Mouse (Mus musculus) hindbrain, embryonic 16.5 days (tissue): ENCODE measurements around the gene Vamp4. TPM values are rescaled to one million over a fixed set of nuclear protein-coding genes. Genes with fewer than 3 reads are reported as not detected.

ENCODE experiments used
- ATAC-seq: fragments of 200-750 bp; cut with Nextera tagmentation; 2 replicates; pipeline ENCODE4 v1.8.0; 2017; ENCODE audit warnings: moderate TSS enrichment, moderate library complexity
- H3K27ac ChIP-seq: fragments of 300-500 bp; sonication (generic); 2 replicates; pipeline ENCODE4 v1.5.1; 2014; ENCODE audit warnings: low read depth, mild to moderate bottlenecking, control low read depth, low read length, moderate library complexity
- H3K27me3 ChIP-seq: fragments of 300-500 bp; sonication (generic); replicated peaks from 2 replicates; pipeline ENCODE4 v1.6.1; 2014; ENCODE audit warnings: low read length; ENCODE audit not compliant: control insufficient read depth, insufficient read depth
- H3K36me3 ChIP-seq: fragments of 300-500 bp; sonication (generic); 2 replicates; pipeline ENCODE4 v1.6.1; 2014; ENCODE audit warnings: mild to moderate bottlenecking, low read length, moderate library complexity, mixed read lengths; ENCODE audit not compliant: control insufficient read depth, insufficient read depth
- H3K4me1 ChIP-seq: fragments of 300-500 bp; sonication (generic); 2 replicates; pipeline ENCODE4 v1.6.1; 2014; ENCODE audit warnings: low read depth, low read length; ENCODE audit not compliant: control insufficient read depth, insufficient read depth
- H3K4me2 ChIP-seq: fragments of 300-500 bp; sonication (generic); 2 replicates; pipeline ENCODE4 v1.6.1; 2014; ENCODE audit warnings: mild to moderate bottlenecking, low read length, control low read depth, moderate library complexity
- H3K4me3 ChIP-seq: fragments of 300-500 bp; sonication (generic); 2 replicates; pipeline ENCODE4 v1.5.1; 2014; ENCODE audit warnings: mild to moderate bottlenecking, low read length, control low read depth, moderate library complexity
- H3K9ac ChIP-seq: fragments of 300-500 bp; sonication (generic); 2 replicates; pipeline ENCODE4 v1.6.1; 2014; ENCODE audit warnings: low read depth, mild to moderate bottlenecking, control low read depth, low read length, moderate library complexity
- H3K9me3 ChIP-seq: fragments of 300-500 bp; sonication (generic); 2 replicates; pipeline ENCODE4 v1.6.1; 2014; ENCODE audit warnings: mild to moderate bottlenecking, low read length, moderate library complexity; ENCODE audit not compliant: control insufficient read depth
- WGBS: fragments of 180-500 bp; shearing (Covaris S2); extraction: QIAGEN DNeasy Blood & Tissue Kit; methylation state at CpG from one replicate; pipeline ENCODE4 v1.1.7; 2014; 5-methylcytosine and 5-hydroxymethylcytosine counted together
- polyA plus RNA-seq: library from polyadenylated mRNA; unstranded; fragments of >200 nt; fragmentation: Nextera tagmentation; extraction: Ambion mirVana; gene quantifications from 2 replicates; pipeline ENCODE4 v1.2.1, GENCODE M21; 2015

Gene Vamp4
- polyA plus RNA-seq, 1 experiment from 2014 or later, result 90.4 TPM

DNA sequence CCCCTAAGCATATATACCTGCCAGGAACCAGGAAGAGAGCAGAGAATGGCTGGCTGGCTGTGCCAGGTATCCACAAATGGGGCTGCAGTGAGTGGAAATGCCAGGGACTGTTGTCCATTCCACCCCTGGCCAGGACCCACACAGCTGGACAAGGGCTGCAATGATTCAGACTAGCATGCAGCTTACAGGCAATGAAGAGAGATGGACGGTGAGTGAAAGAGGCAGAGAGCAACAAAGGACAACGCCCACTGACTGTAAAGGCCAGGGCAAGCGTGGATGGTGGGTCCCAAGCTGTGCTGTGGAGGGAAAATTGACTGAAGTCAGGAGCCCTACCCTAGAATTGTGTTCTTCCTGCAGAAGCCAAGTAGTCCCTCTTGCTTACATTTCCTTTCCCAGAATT is 66.2 kb downstream of the Vamp4 start:
- 70% methylated on average over 3 of the region's 3 CpGs for WGBS
- H3K9me3 ChIP-seq, result no peaks in the 10 kb centered on the region
- H3K27ac ChIP-seq, result no peak overlapping the region
- no peaks in the 10 kb centered on the region for H3K36me3 ChIP-seq
- H3K27me3 ChIP-seq, result no peaks in the 10 kb centered on the region
- H3K4me3 ChIP-seq, result no peak overlapping the region
- no peak overlapping the region for H3K9ac ChIP-seq
- no peak overlapping the region for H3K4me2 ChIP-seq
- ATAC-seq, result no peak
- no peaks in the 10 kb centered on the region for H3K4me1 ChIP-seq

DNA sequence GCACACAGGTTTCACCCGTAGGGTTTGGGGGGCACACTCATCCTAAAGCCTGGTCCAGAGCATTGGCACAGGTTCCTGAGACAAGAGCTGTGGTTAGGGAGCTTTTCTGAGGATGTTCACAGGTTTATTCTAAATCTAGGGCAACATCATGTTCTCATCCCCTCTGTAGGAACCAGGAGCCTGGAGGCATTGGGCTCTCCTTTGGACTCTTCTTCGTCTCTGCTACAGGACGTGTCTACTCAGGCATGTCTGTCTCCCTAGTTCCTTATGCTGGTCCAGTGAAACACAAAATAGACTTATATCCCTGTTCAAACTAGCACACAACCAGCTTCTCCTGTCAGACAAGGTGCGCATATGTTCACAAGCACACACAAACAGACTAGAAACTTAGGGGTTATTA is 68.2 kb downstream of the Vamp4 start:
- Histone ChIP-seq H3K36me3 (no peaks in the 10 kb centered on the region), H3K4me2 (no peak overlapping the region), H3K27ac (no peak overlapping the region), H3K4me1 (no peaks in the 10 kb centered on the region), H3K9me3 (no peaks in the 10 kb centered on the region), H3K27me3 (no peaks in the 10 kb centered on the region), H3K9ac (no peak overlapping the region), H3K4me3 (no peak overlapping the region)
- WGBS, result 86% methylated on average over 4 of the region's 4 CpGs
- no peak for ATAC-seq

DNA sequence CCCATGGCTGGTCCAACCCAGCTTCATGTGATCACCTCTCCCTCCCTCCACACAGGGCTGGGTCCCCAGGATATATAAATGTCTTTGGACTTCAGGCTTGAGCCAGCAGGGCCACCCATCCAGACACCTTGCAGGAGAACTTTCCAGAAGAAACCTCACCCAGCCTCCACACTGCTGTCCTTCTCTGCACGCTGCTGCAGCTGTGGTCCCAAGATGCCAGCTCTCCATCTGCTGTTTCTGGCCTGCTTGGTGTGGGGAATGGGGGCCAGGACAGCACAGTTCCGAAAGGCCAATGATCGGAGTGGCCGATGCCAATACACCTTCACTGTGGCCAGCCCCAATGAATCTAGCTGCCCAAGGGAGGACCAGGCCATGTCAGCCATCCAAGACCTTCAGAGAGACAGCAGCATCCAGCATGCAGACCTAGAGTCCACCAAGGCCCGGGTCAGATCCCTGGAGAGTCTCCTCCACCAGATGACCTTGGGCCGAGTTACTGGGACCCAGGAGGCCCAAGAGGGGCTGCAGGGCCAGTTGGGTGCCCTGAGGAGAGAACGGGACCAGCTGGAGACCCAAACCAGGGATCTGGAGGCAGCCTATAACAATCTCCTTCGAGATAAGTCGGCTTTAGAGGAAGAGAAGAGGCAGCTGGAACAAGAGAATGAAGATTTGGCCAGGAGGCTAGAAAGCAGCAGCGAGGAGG is 68.9 kb downstream of the Vamp4 start, which contains the start of gene Myoc:
Gene Myoc (plus strand): TSS at position 105 of the 700 bp plus-strand sequence.
- no peaks in the 10 kb centered on the region for H3K9me3 ChIP-seq
- no peak within 1 kb of the TSS for H3K9ac ChIP-seq
- WGBS, result 83% methylated on average over 10 of the region's 10 CpGs
- H3K27me3 ChIP-seq, result no peaks in the 10 kb centered on the region
- no peak within 1 kb of the TSS for H3K27ac ChIP-seq
- no peak within 1 kb of the TSS for H3K4me2 ChIP-seq
- H3K4me3 ChIP-seq, result no peak within 1 kb of the TSS
- no peaks in the 10 kb centered on the region for H3K4me1 ChIP-seq
- H3K36me3 ChIP-seq, result no peaks in the 10 kb centered on the region
- ATAC-seq, result no peak

GRCm38 (mm10) chr1:162639861-162640260 is 69.5 kb downstream of the Vamp4 start:
- ATAC-seq, result no peak
- no peak overlapping the region for H3K9ac ChIP-seq
- 72% methylated on average over 1 of the region's 1 CpGs for WGBS
- H3K4me2 ChIP-seq, result no peak overlapping the region
- H3K27me3 ChIP-seq, result no peaks in the 10 kb centered on the region
- H3K4me3 ChIP-seq, result no peak overlapping the region
- no peaks in the 10 kb centered on the region for H3K36me3 ChIP-seq
- no peak overlapping the region for H3K27ac ChIP-seq
- H3K9me3 ChIP-seq, result no peaks in the 10 kb centered on the region
- H3K4me1 ChIP-seq, result no peaks in the 10 kb centered on the region

- H3K4me2 ChIP-seq, result no peak overlapping the region
- no peaks in the 10 kb centered on the region for H3K36me3 ChIP-seq
- WGBS, result 77% methylated on average over 3 of the region's 3 CpGs
- H3K9ac ChIP-seq, result no peak overlapping the region
- no peaks in the 10 kb centered on the region for H3K9me3 ChIP-seq
- H3K27ac ChIP-seq, result no peak overlapping the region
- H3K4me3 ChIP-seq, result no peak overlapping the region
- no peak for ATAC-seq
- no peaks in the 10 kb centered on the region for H3K27me3 ChIP-seq
- no peaks in the 10 kb centered on the region for H3K4me1 ChIP-seq
Observed at GRCm38 (mm10) chr1:162642591-162642990, 72.3 kb downstream of the Vamp4 start.

GRCm38 (mm10) chr1:162643752-162644151 is 73.4 kb downstream of the Vamp4 start:
- ATAC-seq, result peak; percentile 78
- WGBS, result 50% methylated on average over 4 of the region's 4 CpGs
- Histone ChIP-seq H3K36me3 (no peaks in the 10 kb centered on the region), H3K4me1 (no peaks in the 10 kb centered on the region), H3K9me3 (no peaks in the 10 kb centered on the region), H3K27ac (no peak overlapping the region), H3K4me2 (no peak overlapping the region), H3K27me3 (no peaks in the 10 kb centered on the region), H3K9ac (no peak overlapping the region), H3K4me3 (no peak overlapping the region)

- Histone ChIP-seq H3K4me1 (no peaks in the 10 kb centered on the region), H3K4me2 (no peak overlapping the region), H3K27me3 (no peaks in the 10 kb centered on the region), H3K4me3 (no peak overlapping the region), H3K9me3 (no peaks in the 10 kb centered on the region), H3K27ac (no peak overlapping the region), H3K9ac (no peak overlapping the region), H3K36me3 (no peaks in the 10 kb centered on the region)
- 82% methylated on average over 10 of the region's 10 CpGs for WGBS
- no peak for ATAC-seq
Observed at GRCm38 (mm10) chr1:162646083-162646686, 75.9 kb downstream of the Vamp4 start.

DNA sequence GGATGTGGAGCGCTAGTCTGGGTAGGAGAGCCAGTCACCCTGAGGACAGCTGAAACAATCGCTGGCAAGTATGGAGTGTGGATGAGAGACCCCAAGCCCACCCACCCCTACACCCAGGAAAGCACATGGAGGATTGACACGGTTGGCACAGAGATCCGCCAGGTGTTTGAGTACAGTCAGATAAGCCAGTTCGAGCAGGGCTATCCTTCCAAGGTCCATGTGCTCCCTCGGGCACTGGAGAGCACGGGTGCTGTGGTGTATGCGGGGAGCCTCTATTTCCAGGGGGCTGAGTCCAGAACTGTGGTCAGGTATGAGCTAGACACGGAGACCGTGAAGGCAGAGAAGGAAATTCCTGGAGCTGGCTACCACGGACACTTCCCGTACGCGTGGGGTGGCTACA is 78.1 kb downstream of the Vamp4 start:
- H3K9ac ChIP-seq, result no peak overlapping the region
- no peak overlapping the region for H3K4me2 ChIP-seq
- no peak overlapping the region for H3K27ac ChIP-seq
- WGBS, result 94% methylated on average over 14 of the region's 14 CpGs
- no peaks in the 10 kb centered on the region for H3K36me3 ChIP-seq
- ATAC-seq, result no peak
- H3K9me3 ChIP-seq, result no peaks in the 10 kb centered on the region
- H3K27me3 ChIP-seq, result no peaks in the 10 kb centered on the region
- H3K4me1 ChIP-seq, result no peaks in the 10 kb centered on the region
- H3K4me3 ChIP-seq, result no peak overlapping the region
